Mouse (Mus musculus) cerebellum, adult 9-11 months (tissue): Measurements from ENCODE around the gene Grap2.

Experiments used
- DNase-seq: peaks from one replicate; pipeline ENCODE4 v3.0.0; 2022

Grap2 gene

GRCm38 (mm10) chr15:80641702-80642435 is 69.5 kb downstream of the Grap2 start:
- no peak for DNase-seq

DNA sequence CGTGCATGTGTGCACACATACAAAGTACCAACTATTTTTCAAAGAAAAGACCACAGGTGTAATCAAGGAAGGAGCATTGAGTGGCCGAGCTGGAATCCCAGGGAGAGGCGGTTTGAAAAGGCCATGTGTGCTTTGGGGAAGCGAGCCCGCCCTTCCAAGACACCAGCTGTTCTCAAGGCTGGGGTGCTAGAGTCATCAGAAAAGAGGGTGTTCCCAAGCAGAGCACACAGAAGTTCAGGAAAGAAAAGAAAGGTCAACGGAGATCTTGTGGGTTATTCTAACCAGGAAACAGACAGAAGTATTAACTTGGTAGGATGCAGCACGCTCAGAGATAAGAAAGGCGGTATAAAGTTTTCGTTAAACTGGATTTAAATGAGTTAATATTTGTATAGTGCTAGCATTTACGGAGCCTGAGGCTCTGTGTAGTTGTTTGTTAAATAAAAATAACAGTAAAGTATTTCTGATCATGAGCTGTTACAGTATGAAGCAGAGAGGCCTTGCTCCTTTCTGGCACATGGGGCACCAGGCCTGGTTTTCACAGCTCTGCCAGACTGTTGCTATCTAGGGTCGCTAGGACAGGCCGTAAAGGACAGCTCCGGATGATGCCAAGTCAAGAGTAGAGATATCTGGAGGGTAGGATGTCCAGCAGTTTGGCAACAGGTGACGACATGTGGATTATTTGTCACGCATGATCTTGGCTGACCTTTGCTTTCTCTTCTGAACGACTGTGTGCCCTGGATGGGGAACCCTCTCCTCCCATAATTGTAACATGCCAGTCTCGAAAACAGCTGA is 72.8 kb downstream of the Grap2 start:
- no peak for DNase-seq

- no peak for DNase-seq
These were observed 76.7 kb downstream of the Grap2 start for GRCm38 (mm10) chr15:80648977-80649606.

- DNase-seq, result no peak
These were observed 78.0 kb downstream of the Grap2 start for GRCm38 (mm10) chr15:80650412-80650811.

GRCm38 (mm10) chr15:80653865-80654264 is 81.5 kb downstream of the Grap2 start:
- no peak for DNase-seq

DNA sequence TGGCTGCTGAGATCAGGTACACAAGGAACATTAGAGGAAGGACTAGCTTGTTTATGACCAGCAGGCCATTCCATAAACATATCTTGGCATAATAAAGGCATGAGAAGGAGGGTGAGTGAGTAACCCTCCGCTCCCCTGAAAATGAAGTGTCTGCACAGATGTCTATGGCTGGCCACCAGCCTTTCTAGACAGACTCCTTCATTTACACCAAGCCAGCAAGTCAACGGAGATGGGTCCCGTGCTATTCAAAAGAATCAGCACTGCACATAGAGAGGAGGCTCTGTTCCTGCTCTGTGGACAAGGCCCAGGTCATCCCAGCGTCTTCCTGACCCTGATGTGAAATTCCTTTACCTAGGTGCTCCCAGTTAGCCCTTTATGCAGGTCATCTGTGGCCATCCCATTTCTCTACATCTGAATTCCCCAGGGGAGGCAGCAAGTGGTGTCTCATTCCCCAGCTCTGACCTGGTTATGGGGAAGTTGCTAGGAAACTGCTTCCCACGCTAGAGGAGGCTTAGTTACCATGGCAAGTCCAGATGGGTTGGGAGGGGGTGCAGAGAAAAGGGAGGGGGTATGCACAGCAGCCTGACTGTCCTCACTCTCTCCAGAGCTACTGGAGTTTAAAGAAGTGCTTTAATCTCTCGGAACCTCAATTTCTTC is 86.5 kb downstream of the Grap2 start:
- DNase-seq, result no peak

- no peak for DNase-seq
These were observed 88.6 kb downstream of the Grap2 start for GRCm38 (mm10) chr15:80660963-80661362.

DNA sequence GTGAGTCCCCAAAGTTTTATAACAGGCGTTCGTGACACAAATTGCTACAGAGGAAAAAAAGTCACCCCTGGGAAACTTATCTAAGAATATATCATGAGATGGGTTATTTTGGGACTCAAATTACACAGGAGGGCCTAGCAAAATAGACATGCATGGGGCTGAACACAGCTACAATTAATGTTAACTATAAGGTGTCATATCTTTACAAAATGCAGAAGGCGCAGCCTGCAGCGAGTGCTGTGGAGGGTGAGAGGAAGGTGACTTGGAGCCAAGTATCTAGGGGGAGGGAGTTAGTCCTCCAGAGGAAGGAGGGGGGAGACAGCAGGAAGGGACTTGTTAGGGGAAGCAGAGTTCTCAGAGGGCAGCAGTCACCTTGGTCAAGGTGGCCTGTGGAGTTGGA is 92.0 kb downstream of the Grap2 start:
- no peak for DNase-seq

GRCm38 (mm10) chr15:80671295-80672252 is 99.2 kb downstream of the Grap2 start, which contains the start of gene Fam83f:
Fam83f (plus strand) TSS chr15:80671847.
- peak; percentile 14 for DNase-seq

GRCm38 (mm10) chr15:80672810-80673209 is 100.4 kb downstream of the Grap2 start:
- DNase-seq, result no peak

DNA sequence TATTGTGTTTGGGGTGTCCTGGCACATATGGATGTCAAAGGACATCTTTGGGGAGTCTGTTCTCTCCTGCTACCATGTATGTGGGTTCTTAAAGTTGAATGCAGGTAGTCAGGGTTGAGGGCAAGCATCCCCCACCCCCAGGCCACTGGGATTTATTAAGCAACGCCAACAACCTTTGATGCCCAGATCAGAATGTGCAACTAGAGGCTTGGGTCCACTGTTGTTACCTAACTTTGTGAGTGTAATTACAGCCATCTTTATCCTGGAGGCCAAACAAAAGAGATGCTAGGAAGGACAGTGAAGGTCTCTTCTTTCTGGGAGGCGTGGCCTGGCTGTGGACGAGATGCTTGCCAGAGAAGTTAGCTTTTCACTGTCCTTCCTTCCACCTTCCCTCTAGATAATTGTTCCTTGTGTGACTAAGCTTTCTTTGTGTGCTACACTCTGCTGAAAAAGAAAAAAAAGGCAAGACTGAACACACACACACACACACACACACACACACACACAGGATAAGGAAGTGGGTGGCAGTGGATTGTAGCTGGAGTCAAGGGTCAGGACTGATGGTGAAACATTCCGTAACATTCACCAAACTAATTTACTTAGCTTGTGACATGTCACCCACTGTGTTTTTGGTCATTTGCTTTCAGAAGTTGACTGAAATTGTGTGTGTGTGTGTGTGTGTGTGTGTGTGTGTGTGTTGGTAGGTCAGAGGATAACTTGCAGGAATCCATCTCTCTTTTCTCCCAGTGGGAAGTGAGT is 101.1 kb downstream of the Grap2 start:
- no peak for DNase-seq

GRCm38 (mm10) chr15:80674700-80675099 is 102.3 kb downstream of the Grap2 start:
- DNase-seq, result no peak

DNA sequence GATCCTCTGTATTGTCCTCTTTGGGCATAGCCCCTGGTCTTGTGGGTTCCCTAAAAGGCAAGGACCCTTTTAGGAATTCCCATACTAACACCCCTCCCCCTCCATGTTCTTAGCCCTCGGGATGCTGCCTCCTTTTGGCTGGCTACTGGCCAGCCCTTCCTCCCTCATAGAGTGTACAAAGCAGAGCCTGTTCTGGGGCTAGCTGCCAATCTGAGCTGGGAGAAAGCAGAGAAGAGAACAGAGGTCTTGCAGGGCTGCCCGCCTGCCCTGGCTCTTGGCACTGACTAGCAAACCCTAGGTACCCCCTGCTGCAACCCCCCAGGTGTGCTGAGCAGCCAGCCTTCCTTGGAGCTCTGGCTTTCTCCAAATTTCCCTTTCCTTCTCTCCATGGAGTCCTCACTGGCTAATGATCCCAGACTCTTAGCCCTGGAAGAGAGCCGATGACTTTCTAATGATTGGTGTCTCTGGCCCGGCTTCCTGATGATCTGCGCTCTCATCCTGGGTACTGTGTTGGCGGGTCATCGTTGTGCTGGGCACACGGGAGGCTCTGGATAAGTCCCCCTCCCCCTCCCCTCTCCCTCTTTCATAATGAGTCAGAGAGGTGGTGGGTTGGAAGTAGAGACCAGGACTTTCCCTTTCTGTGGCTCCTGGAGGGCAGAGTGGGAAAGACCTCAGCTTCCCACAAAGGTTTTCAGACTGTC is 107.3 kb downstream of the Grap2 start:
- DNase-seq, result peak; percentile 55

GRCm38 (mm10) chr15:80680347-80681030 is 108.1 kb downstream of the Grap2 start:
- DNase-seq, result no peak

- no peak for DNase-seq
These were observed 109.1 kb downstream of the Grap2 start for GRCm38 (mm10) chr15:80681466-80681881.

DNA sequence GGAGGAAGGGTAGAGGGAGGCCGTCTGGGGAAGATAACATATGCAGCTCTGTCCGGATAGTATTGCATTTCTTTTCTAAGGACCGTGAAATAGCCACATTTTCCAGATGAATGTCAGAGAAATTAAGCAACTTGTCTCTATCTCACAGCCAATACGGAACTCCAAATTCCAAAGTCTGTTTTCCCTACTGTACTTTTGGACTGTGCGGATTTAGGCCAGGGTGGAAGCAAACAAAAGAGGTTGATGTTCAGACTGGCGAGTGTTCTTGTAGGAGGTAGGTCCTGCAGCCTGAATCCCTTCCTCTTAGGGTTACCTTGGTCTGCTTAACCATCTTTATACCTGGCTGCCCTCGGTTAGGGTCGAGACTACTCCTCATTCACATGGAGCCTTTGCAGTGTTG is 109.9 kb downstream of the Grap2 start:
- DNase-seq, result no peak

- no peak for DNase-seq
These were observed 110.8 kb downstream of the Grap2 start for GRCm38 (mm10) chr15:80683151-80683550.

DNA sequence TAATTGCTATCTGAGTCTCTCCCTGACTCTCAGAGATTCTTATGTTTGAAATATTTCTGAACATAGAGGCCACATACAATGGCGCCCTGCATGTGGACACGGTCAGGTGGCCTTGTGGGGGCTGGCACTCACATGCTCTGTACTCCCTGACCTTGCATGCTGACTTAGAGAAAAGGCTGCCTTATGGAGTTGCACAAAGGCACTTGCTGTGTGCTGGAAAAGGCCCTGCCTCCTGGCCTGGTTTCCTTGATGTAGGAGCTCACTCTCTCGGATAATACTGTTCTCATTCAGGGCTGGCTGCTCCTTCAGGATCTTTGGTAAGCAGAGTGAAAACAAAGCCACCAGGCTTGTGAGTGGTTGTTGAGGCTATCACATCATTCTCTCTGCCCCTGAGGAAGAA is 111.6 kb downstream of the Grap2 start:
- DNase-seq, result no peak

DNA sequence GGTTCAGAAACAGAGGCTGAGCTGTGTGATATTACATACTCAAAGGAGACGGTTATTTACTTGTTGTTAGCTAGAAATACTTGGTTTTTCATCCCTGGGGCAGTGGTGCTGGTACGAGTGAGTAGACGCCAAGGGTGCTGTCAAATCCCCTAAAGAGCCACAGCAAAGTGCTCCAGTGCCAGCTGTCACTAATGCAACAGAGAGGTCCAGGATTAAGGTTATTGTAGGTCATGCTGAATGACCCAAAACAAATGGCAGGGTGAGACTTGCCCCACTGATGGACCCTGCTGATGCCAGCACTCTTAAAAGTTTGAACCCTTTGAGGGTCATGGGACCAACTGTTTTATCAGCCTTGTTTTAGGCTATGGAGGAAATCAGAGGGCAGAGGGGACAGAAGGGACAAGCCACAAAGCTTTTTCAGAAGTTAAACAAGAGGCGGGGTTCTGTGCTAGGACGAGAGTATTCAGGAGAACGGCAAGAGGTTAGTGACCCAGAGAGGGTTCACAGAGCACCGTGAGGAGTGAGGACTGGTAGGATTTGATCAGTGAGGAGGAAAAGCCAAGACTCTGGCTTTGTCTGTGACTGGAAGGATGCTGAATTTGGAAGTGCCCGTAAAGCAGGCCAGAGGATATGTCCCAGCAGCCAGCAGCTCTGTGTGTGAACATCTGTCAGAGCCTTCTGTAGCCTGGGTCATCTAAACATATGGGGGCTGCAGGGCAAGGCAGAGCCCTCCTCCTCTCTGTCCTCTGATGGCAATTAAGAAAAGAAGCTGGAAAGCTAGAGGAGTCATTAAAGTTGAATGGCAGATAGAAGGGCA is 112.6 kb downstream of the Grap2 start:
- DNase-seq, result no peak
